Mouse (Mus musculus): ENCODE results near the gene Zfp646. TPM values are rescaled to one million over a fixed set of nuclear protein-coding genes. Genes with fewer than 3 reads are reported as not detected.

Zfp646 gene
- polyA plus RNA-seq, 1 experiment from 2014 or later: 11.4 TPM

DNA sequence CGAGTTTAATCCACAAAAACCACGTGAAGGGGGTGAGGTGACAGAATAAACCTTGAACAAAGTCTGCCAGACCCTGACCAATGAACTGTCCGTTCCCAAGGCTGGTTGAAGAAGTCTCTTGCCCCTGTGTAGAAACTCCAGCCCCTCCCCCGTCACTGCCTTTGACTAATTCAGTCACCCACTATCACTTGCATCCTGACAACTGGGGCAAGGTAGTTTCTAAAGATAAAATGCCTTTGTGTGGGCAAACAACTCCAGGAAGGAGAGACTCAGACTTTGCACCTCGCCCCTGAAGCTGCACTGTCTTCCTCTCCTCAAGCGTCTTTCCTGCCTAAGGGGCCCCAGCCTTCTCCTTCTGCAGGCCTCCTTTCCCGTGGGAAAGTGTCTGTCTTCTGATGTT is 24.0 kb downstream of the Zfp646 start:
- Histone ChIP-seq H3K4me1 (peaks cover 9% of the 10 kb centered on the region), H3K9ac (no peak overlapping the region; the same call in 1 of the 2 replicates), H3K9me3 (no peaks in the 10 kb centered on the region), H3K36me3 (peaks cover under 1% of the 10 kb centered on the region; the same call in 1 of the 2 replicates), H3K27ac (no peak overlapping the region), H3K27me3 (no peaks in the 10 kb centered on the region), H3K4me2 (no peak overlapping the region), H3K4me3 (no peak overlapping the region)
- 41% methylated on average over 7 of the region's 7 CpGs for WGBS
- no peak for ATAC-seq (ENCODE audit: insufficient number of reproducible peaks, insufficient read depth, low FRiP score, low TSS enrichment, low read depth)

DNA sequence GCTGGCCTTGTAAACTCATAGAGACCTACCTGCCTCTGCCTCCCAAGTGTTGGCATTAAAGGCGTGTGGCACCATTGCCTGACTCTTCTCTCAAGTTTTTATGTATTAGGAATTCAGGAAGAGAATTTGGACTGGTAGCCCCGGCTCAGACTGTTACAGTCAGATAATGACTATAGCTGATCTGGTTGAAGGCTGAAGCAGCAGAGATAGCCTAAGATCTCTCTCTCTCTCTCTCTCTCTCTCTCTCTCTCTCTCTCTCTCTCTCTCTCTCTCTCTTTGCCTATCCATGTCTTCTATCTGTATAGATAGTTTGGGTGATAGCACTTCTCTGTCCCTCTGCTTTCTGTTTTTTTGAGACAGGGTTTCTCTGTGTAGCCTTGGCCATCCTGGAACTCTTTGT is 25.8 kb downstream of the Zfp646 start:
- peaks cover 15% of the 10 kb centered on the region for H3K4me1 ChIP-seq
- H3K27ac ChIP-seq: no peak overlapping the region
- WGBS: 84% methylated on average over 2 of the region's 2 CpGs
- no peak overlapping the region for H3K4me3 ChIP-seq
- no peak for ATAC-seq (ENCODE audit: insufficient number of reproducible peaks, insufficient read depth, low FRiP score, low TSS enrichment, low read depth)
- no peak overlapping the region for H3K9ac ChIP-seq
- no peaks in the 10 kb centered on the region for H3K9me3 ChIP-seq
- peaks cover 18% of the 10 kb centered on the region for H3K36me3 ChIP-seq
- no peak overlapping the region for H3K4me2 ChIP-seq
- H3K27me3 ChIP-seq: no peaks in the 10 kb centered on the region

- WGBS: 6% methylated on average over 38 of the region's 38 CpGs
These were observed 28.2 kb downstream of the Zfp646 start, which contains the start of gene Bckdk for GRCm38 (mm10) chr7:127903971-127904796. TSS of gene Bckdk (plus strand) at chr7:127904082.

GRCm38 (mm10) chr7:127907939-127908338 is 31.9 kb downstream of the Zfp646 start:
- Histone ChIP-seq H3K4me3 (no peak overlapping the region), H3K9ac (no peak overlapping the region), H3K36me3 (peaks cover 52% of the 10 kb centered on the region), H3K9me3 (no peaks in the 10 kb centered on the region), H3K4me1 (peaks cover 16% of the 10 kb centered on the region), H3K4me2 (no peak overlapping the region), H3K27me3 (no peaks in the 10 kb centered on the region), H3K27ac (no peak overlapping the region)
- WGBS: 94% methylated on average over 12 of the region's 12 CpGs
- ATAC-seq (ENCODE audit: insufficient number of reproducible peaks, insufficient read depth, low FRiP score, low TSS enrichment, low read depth): no peak

More at GRCm38 (mm10) chr7:127903971-127904796, 28.2 kb downstream of the Zfp646 start, which contains the start of gene Bckdk:
- Histone ChIP-seq H3K9me3 (no peaks in the 10 kb centered on the region), H3K4me3 (peak within 1 kb of the TSS; percentile 70), H3K27me3 (no peaks in the 10 kb centered on the region), H3K27ac (peak within 1 kb of the TSS; percentile 86), H3K36me3 (peaks cover 42% of the 10 kb centered on the region), H3K4me2 (peak within 1 kb of the TSS; percentile 87), H3K4me1 (peaks cover 15% of the 10 kb centered on the region), H3K9ac (peak within 1 kb of the TSS; percentile 94)
- ATAC-seq (ENCODE audit: insufficient number of reproducible peaks, insufficient read depth, low FRiP score, low TSS enrichment, low read depth): peak; percentile 91

- Histone ChIP-seq H3K4me3 (no peak overlapping the region), H3K4me1 (peaks cover 22% of the 10 kb centered on the region), H3K27me3 (no peaks in the 10 kb centered on the region), H3K4me2 (no peak overlapping the region), H3K9ac (no peak overlapping the region), H3K27ac (no peak overlapping the region), H3K36me3 (peaks cover 52% of the 10 kb centered on the region), H3K9me3 (no peaks in the 10 kb centered on the region)
- ATAC-seq (ENCODE audit: insufficient number of reproducible peaks, insufficient read depth, low FRiP score, low TSS enrichment, low read depth): no peak
- 93% methylated on average over 4 of the region's 4 CpGs for WGBS
These were observed 32.6 kb downstream of the Zfp646 start for GRCm38 (mm10) chr7:127908656-127909055.

GRCm38 (mm10) chr7:127912190-127912871 is 36.3 kb downstream of the Zfp646 start, which contains the start of gene Kat8:
TSS of gene Kat8 (plus strand) at chr7:127912516.
- peaks cover 6% of the 10 kb centered on the region for H3K4me1 ChIP-seq
- peaks cover 52% of the 10 kb centered on the region for H3K36me3 ChIP-seq
- H3K27me3 ChIP-seq: no peaks in the 10 kb centered on the region
- peak within 1 kb of the TSS; percentile 95 for H3K4me3 ChIP-seq
- H3K4me2 ChIP-seq: peak within 1 kb of the TSS; percentile 64
- under 1% methylated on average over 40 of the region's 40 CpGs for WGBS
- H3K9me3 ChIP-seq: no peaks in the 10 kb centered on the region
- peak within 1 kb of the TSS; percentile 87 for H3K27ac ChIP-seq
- peak within 1 kb of the TSS; percentile 83 for H3K9ac ChIP-seq
- peak; percentile 92 for ATAC-seq (ENCODE audit: insufficient number of reproducible peaks, insufficient read depth, low FRiP score, low TSS enrichment, low read depth)

- Histone ChIP-seq H3K27me3 (no peaks in the 10 kb centered on the region), H3K4me2 (peak overlapping the region; percentile 64), H3K27ac (peak overlapping the region; percentile 87; the same call in 1 of the 2 replicates), H3K4me1 (peaks cover 6% of the 10 kb centered on the region), H3K4me3 (peak overlapping the region; percentile 95), H3K9me3 (no peaks in the 10 kb centered on the region), H3K36me3 (peaks cover 51% of the 10 kb centered on the region), H3K9ac (peak overlapping the region; percentile 83)
- ATAC-seq (ENCODE audit: insufficient number of reproducible peaks, insufficient read depth, low FRiP score, low TSS enrichment, low read depth): no peak
- 27% methylated on average over 4 of the region's 4 CpGs for WGBS
These were observed 36.9 kb downstream of the Zfp646 start for GRCm38 (mm10) chr7:127912938-127913337.

DNA sequence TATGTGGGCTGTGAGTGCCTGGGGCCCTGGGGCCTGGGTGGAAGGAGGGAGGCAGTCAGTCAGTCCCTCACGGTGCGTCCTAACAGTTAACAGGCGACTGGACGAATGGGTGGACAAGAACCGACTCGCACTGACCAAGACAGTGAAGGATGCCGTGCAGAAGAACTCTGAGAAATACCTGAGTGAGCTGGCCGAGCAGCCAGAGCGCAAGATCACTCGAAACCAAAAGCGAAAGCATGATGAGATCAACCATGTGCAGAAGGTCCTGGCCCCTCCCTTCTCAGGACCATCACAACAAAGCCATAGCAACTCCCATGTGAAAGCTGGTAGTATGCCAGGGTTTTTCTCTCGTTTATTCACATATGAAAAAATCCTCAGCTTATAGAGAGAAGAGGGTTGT is 39.3 kb downstream of the Zfp646 start:
- Histone ChIP-seq H3K9me3 (no peaks in the 10 kb centered on the region), H3K4me3 (no peak overlapping the region), H3K27ac (no peak overlapping the region), H3K9ac (no peak overlapping the region), H3K4me2 (no peak overlapping the region), H3K36me3 (peaks cover 42% of the 10 kb centered on the region), H3K27me3 (no peaks in the 10 kb centered on the region), H3K4me1 (peaks cover 6% of the 10 kb centered on the region)
- WGBS: 87% methylated on average over 12 of the region's 12 CpGs
- ATAC-seq (ENCODE audit: insufficient number of reproducible peaks, insufficient read depth, low FRiP score, low TSS enrichment, low read depth): no peak

- 54% methylated on average over 3 of the region's 3 CpGs for WGBS
- no peak overlapping the region for H3K4me3 ChIP-seq
- peaks cover 67% of the 10 kb centered on the region for H3K36me3 ChIP-seq
These were observed 42.2 kb downstream of the Zfp646 start for GRCm38 (mm10) chr7:127918203-127918602.

GRCm38 (mm10) chr7:127919290-127919689 is 43.3 kb downstream of the Zfp646 start:
- H3K4me1 ChIP-seq: no peaks in the 10 kb centered on the region
- no peaks in the 10 kb centered on the region for H3K9me3 ChIP-seq
- H3K36me3 ChIP-seq: peaks cover 77% of the 10 kb centered on the region
- 74% methylated on average over 7 of the region's 7 CpGs for WGBS
- no peak overlapping the region for H3K9ac ChIP-seq
- H3K4me3 ChIP-seq: no peak overlapping the region
- no peaks in the 10 kb centered on the region for H3K27me3 ChIP-seq
- ATAC-seq (ENCODE audit: insufficient number of reproducible peaks, insufficient read depth, low FRiP score, low TSS enrichment, low read depth): no peak
- H3K4me2 ChIP-seq: no peak overlapping the region
- no peak overlapping the region for H3K27ac ChIP-seq

More at GRCm38 (mm10) chr7:127918203-127918602, 42.2 kb downstream of the Zfp646 start:
- H3K9me3 ChIP-seq: no peaks in the 10 kb centered on the region
- H3K27me3 ChIP-seq: no peaks in the 10 kb centered on the region
- no peak overlapping the region for H3K9ac ChIP-seq
- no peak for ATAC-seq (ENCODE audit: insufficient number of reproducible peaks, insufficient read depth, low FRiP score, low TSS enrichment, low read depth)
- H3K27ac ChIP-seq: no peak overlapping the region
- H3K4me1 ChIP-seq: peaks cover 3% of the 10 kb centered on the region
- no peak overlapping the region for H3K4me2 ChIP-seq

DNA sequence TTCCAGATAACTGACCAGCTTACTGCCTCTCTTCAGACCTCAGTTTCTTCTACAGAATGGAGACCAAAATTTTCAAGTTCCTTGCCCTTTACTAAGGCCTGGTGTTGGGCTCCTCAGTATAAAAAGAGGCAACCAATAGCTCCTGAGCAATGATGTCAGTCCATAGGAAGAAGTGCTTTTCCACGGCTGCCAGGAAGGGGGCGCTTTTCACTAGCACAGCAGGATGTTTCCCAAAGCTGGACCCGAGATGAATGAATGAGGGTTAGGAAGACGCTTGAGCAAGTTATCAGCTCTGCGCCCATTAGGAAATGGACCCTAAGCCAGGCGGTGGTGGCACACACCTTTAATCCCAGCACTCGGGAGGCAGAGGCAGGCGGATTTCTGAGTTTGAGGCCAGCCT is 45.5 kb downstream of the Zfp646 start:
- ATAC-seq (ENCODE audit: insufficient number of reproducible peaks, insufficient read depth, low FRiP score, low TSS enrichment, low read depth): no peak
- no peak overlapping the region for H3K9ac ChIP-seq
- no peak overlapping the region for H3K27ac ChIP-seq
- WGBS: 70% methylated on average over 8 of the region's 8 CpGs
- no peaks in the 10 kb centered on the region for H3K9me3 ChIP-seq
- H3K36me3 ChIP-seq: peaks cover 82% of the 10 kb centered on the region
- no peak overlapping the region for H3K4me3 ChIP-seq
- no peak overlapping the region for H3K4me2 ChIP-seq
- H3K27me3 ChIP-seq: no peaks in the 10 kb centered on the region
- H3K4me1 ChIP-seq: peaks cover 6% of the 10 kb centered on the region; the same call in 1 of the 2 replicates
